Mouse (Mus musculus): ENCODE measurements around the gene Adra2b.

Adra2b gene

DNA sequence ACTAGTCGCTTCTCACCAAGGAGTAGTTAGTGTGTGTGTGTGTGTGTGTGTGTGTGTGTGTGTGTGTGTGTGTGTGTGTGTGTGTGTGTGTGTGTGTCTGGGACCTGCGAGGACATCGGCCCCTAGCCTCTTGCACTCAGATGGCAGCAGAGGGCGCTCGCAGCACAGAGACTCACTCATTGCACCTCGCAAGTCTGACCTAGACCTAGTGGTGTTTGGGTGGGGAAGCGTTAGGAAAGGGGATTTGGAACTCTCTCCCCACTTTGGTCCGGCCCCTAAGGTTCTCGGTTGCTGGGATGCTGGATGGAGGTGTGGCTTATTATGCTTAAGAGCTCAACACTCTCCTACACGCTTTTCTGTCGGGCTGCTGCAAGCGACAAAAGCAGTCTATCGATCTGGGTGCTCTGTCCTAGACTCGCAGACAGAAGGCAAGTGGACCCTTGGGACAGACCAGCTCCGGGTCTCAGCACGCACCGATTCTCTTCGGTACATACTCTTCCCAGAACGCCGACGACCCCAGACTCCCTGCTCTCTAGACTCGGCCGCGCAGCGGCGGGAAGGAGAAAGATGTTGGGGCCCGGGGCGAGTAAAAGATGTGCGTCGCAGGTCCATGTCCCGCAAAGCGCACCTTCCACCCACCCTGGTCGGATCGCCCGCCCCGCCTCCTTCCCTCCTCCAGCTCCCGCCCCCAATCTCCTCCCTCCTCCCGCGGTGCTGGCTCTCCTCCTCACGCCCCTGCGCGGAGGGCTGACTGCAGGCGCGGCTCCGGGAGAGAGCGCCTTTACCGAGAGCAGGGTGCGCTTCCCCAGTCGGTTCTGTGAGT is at the start of gene Adra2b:
Adra2b (plus strand) TSS at position 750 of the 823 bp plus-strand sequence.
- DNase-seq, result peak; percentile 55

GRCm38 (mm10) chr2:127313878-127314277 is 49.1 kb upstream of the Adra2b start:
- DNase-seq, result no peak

GRCm38 (mm10) chr2:127314467-127315154 is 48.4 kb upstream of the Adra2b start:
- DNase-seq, result no peak

DNA sequence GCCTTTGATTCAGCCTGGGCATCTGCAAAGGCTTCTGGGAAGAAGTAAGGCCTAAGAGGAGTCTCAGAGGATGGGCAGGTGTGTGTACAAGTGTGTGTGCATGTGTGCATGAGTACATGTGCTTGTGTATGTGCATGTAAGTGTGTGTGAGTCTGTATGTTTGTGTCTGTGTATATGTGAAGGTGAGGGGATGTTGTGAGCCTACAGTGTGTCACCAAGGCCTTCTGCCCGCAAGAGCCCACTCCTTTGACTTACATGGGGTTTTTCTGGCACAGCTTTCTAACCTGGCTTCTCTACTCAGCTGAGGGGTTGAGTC is 47.9 kb upstream of the Adra2b start:
- DNase-seq, result no peak

DNA sequence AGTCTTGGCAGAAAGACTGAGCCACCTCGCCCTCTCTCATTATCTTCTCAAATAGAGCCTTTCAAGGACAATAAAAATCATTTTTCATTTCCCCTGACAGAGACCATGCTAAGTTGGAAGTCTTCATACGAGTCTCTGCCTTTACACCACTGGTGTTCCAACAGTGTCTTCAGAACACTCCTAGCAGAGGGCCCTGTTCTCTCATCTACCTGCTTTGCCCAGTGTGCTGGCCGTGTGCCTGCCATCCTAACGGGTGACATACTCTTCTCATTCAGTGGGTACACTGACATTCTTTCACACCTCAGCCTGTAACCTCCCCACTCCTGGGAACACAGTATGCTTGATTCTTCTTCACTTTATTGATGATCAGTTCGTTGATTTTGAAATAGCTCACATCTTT is 46.6 kb upstream of the Adra2b start:
- no peak for DNase-seq

- no peak for DNase-seq
Measured at GRCm38 (mm10) chr2:127318136-127318535, 44.9 kb upstream of the Adra2b start.

DNA sequence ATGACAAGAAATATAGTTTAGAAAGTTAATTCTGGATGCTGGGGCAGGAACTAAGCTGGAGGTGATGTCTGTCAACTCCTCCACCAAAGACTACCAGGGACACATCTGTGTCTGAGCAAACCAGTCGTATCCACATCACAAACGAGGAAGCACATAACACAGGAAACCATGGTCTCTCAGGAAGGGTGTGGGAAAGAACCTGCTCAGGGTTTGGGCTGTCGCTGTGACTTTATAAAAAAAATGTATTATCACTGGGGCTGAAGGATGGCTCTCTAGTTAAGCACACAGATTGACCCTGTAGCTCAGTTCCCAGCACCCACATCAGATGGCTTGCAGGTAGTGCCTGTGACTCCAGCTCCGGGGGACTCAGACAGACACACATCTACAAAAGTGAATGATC is 43.9 kb upstream of the Adra2b start:
- no peak for DNase-seq

GRCm38 (mm10) chr2:127322671-127323285 is 40.2 kb upstream of the Adra2b start:
- DNase-seq, result no peak

GRCm38 (mm10) chr2:127323667-127324066 is 39.3 kb upstream of the Adra2b start:
- no peak for DNase-seq

GRCm38 (mm10) chr2:127324456-127324855 is 38.6 kb upstream of the Adra2b start:
- DNase-seq, result no peak

- DNase-seq, result no peak
Measured at GRCm38 (mm10) chr2:127328090-127328851, 34.7 kb upstream of the Adra2b start.

DNA sequence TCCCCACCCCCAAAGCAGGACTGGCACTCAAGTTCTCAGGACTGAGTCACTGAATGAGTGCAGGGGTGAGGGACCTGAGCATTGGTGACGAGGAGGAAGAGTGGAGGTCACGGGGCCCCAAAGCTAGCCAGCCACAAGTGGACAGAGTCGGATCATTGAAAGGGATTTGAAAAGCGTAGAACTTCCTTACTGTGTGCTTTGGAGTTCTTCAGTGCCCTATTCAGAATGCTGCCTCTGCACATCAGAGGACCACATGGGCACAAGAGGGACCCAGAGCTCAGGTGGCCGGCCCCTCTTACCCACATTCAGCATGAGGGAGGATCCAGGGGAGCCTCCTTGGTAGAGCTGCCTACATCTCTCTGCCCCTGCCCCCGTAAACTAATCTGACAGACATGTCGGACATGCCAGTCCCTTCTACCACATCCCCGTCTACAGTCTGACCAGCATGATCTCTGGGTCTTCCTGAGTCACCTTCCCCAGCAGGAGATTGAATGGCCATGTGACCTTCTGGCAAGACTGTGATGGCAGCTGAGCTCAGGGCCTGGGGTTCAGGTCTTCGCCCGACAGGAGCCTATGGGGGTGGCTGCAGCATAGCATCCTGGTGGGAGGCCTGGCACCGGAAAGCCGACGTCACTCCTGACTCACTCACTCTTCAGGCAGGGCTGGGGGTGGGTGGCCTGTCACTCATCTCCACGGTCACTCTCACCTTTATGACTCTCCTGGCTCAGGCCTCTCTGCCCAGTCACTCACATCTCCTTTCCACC is 30.0 kb upstream of the Adra2b start:
- DNase-seq, result no peak

GRCm38 (mm10) chr2:127333945-127334603 is 28.9 kb upstream of the Adra2b start:
- no peak for DNase-seq

- no peak for DNase-seq
Measured at GRCm38 (mm10) chr2:127335078-127335541, 27.9 kb upstream of the Adra2b start.

GRCm38 (mm10) chr2:127335767-127336496 is 27.1 kb upstream of the Adra2b start, which contains the start of gene Dusp2:
Gene Dusp2, plus strand, starts transcription at chr2:127336159.
- peak; percentile 49 for DNase-seq

GRCm38 (mm10) chr2:127336497-127336832 is 26.5 kb upstream of the Adra2b start:
- no peak for DNase-seq

DNA sequence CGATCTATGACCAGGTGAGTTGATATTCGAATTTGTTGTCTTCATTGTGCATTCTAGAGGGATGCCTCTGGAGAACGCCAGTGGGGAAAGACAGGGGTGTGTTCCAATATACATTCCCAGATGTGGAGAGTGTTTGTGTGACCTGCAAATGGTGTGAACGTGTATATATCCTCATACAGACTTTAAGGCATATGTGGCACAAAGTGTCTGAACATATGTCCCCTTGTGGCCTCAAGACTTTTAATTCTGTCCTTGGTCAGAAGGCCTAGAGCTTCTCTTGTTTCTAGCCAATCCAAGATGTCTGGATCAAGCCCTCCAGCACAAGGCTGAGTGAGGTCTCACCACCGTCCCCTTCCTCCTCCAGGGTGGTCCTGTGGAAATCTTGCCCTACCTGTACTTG is 26.1 kb upstream of the Adra2b start:
- no peak for DNase-seq

DNA sequence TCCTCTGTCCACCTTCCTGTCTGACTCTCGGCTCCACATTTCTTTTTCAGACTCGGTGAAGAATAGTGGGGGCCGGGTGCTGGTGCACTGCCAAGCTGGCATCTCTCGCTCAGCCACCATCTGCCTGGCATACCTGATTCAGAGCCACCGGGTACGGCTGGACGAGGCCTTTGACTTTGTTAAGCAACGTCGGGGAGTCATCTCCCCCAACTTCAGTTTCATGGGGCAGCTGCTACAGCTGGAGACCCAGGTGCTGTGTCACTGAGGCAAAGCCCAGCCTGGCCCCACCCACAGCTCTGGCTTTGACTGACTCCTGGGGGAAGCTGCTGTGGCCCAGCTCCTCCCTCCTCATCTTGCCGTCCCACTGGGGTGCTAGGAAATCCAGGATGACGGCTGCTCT is 25.5 kb upstream of the Adra2b start:
- peak; percentile 24 for DNase-seq

GRCm38 (mm10) chr2:127338012-127338411 is 25.0 kb upstream of the Adra2b start:
- DNase-seq, result no peak

- DNase-seq, result no peak
Measured at GRCm38 (mm10) chr2:127338416-127338815, 24.6 kb upstream of the Adra2b start, which contains the start of gene Astl. Gene Astl, plus strand, starts transcription at chr2:127338639.

DNA sequence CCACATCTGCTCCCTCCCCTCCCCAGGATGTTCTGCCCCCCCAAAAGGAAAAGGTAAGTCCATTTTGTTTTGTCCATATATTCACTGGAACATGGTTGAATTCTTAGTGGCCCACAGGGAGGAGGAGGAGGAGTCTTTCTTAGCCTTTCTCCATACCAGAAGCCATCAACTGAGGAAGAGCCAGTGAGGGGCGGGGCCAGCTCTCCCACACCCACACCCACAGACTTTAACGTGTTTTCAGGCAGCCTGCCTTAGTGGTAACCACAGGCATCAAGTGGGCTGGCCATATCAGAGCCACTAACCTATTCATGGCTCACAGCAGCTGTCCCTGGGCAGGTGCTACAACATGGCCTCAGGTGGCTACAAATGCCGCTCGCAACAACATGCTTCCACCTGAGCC is 24.2 kb upstream of the Adra2b start:
- DNase-seq, result no peak

Measured in cerebellum, adult 11 months (tissue).